Mouse (Mus musculus) right cerebral cortex, postnatal 25 days (tissue): ENCODE results near the gene Tamm41.
A peak's percentile ranks its signal among the peaks of the same experiment; 100 is the strongest.

Experiments
- DNase-seq: peaks from one replicate; pipeline ENCODE4 v3.0.0; 2022

Tamm41 gene

GRCm38 (mm10) chr6:115022876-115023275 is 14.8 kb downstream of the Tamm41 start:
- no peak for DNase-seq

GRCm38 (mm10) chr6:115015461-115015860 is 22.2 kb downstream of the Tamm41 start:
- no peak for DNase-seq

- DNase-seq, result no peak
Measured at GRCm38 (mm10) chr6:115013574-115013973, 24.1 kb downstream of the Tamm41 start.

DNA sequence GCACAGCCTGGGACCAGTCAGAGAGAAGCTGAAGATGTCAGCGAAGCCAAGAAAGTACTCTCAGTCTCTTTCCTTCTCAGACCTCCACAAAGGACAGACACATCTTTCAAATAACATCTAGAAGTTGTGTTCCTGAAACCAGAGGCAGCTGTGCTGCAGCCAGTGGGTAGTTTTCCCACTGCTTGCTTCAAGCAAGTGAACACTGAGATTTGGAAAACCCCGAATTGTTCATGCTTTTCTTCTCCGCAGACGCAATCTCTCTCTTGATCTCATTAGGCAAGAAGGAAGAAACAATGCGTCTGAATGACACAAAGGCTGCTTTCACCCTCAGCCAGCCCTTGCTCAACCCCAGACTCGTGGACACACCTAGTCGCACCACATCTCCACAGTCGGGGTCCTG is 25.9 kb downstream of the Tamm41 start:
- no peak for DNase-seq

DNA sequence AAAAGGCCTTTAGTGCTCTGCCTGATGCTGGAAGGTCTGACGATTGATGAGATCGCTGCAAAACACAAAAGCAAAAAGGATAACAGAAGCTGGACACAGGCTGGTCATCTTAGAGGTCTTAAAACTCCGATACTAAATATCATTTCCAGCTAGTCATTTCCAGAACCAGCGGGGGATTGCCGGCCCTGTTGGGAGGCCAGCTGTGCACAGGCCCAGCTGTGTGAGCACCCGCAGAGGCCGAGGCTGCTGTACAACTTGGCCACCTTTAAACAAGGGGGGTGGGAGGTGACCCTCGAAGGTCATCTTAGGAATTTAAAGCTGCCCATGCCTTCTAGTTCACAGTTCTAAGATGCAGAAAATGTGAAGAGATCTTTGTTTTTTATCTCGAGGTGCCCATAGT is 26.9 kb downstream of the Tamm41 start:
- DNase-seq, result no peak

DNA sequence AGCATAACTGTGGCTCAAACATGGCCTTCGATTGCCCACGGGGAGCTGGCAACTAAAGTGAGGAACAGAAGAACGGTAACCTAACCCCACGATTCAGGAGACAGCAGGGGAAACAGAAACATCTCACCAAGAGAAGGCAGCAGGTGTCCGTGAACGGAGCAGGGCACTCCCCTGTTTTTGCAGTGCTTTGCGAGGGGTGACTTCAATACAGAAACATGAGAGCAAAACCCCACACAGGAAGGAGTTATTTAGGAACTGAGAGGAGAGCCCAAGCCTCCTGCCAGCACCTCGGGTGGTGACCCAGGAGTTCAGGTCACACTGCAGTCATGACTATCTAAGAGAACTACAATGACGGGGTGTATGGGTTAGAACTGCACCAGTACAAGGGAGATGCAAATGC is 27.4 kb downstream of the Tamm41 start:
- DNase-seq, result no peak

GRCm38 (mm10) chr6:115007728-115008127 is 29.9 kb downstream of the Tamm41 start:
- DNase-seq, result peak; percentile 75

DNA sequence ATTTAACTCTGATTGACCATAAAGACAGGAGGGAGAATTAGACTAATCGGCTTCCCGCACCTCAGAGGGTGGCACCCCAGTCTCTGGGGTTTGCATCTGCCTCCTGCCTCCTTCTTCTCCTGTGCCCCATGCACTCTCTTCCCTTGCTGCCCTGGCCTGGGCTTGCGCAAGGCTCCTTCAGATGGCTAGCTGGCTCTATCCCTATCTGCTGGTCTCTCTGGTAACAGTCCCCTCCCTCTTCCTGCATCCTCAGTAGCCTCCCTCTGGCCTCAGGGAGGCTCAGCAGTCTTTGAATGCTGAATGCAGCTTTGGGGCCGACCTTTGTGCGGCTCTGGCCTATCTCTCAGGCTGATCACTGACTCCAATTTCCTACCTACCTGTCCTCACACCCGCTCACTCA is 30.7 kb downstream of the Tamm41 start:
- no peak for DNase-seq

- no peak for DNase-seq
Measured at GRCm38 (mm10) chr6:115006065-115006464, 31.6 kb downstream of the Tamm41 start.

- peak; percentile 68 for DNase-seq
Measured at GRCm38 (mm10) chr6:115005351-115005890, 32.3 kb downstream of the Tamm41 start.

DNA sequence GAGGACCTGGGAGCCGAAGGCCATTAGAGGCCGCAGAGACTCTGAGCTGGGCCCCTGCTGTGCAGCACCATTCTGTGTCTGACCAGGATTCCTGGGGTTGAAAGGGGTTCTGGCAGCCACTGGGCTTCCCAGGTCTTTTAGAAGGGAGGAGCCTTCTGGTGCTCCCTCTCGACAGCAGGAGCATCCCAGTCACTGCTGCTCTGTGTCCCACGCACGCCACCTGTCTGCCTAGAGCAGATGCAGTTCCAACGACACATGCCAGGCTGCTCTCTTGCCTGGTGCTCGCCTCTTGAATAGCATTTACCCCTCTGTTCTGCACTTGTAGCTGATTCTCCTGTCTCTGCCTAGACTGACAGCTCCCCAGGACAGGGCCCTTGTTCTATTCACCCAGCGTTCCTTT is 33.0 kb downstream of the Tamm41 start:
- DNase-seq, result peak; percentile 79

GRCm38 (mm10) chr6:114998374-114999031 is 39.2 kb downstream of the Tamm41 start:
- no peak for DNase-seq

GRCm38 (mm10) chr6:114997471-114997870 is 40.2 kb downstream of the Tamm41 start:
- no peak for DNase-seq

DNA sequence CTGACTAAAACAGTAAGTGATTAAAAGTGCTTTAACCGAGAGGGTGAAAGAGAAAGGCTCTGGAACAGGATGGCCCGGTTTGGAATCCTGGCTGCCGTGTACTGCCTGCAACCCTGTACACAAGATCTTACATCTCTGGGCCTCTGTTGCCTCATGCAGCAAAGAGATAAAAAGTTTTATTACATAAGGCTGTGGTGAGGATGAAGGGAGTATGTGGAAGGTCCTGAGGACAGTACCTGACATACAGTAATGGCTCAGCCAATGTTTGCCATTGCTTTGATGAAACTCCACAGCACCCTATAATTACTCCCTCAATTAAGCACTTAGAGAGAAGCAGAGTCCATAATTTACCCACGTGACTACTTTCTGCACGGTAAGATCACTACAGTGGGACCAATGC is 40.8 kb downstream of the Tamm41 start:
- DNase-seq, result no peak

- no peak for DNase-seq
Measured at GRCm38 (mm10) chr6:114994079-114994478, 43.6 kb downstream of the Tamm41 start.

DNA sequence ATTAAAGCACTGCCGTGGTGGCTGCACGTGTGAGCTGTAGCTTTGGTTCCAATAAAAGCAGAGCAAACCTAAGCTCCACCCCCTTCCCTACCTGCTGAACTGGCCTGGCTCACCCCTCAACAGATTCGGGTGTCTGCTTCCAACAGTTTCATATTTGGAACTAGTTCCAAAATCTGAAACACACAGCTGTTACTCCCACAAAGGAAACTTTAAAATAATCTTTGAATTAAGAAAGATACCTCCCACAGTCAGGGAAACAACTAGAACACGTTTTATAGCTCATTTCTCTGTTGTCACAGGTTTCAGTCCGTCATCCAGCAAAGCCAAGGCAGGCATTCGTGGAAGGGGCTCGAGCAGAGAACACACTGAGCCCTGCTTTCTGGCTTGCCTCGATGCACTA is 44.0 kb downstream of the Tamm41 start:
- peak; percentile 53 for DNase-seq

- no peak for DNase-seq
Measured at GRCm38 (mm10) chr6:114991909-114992308, 45.8 kb downstream of the Tamm41 start.

DNA sequence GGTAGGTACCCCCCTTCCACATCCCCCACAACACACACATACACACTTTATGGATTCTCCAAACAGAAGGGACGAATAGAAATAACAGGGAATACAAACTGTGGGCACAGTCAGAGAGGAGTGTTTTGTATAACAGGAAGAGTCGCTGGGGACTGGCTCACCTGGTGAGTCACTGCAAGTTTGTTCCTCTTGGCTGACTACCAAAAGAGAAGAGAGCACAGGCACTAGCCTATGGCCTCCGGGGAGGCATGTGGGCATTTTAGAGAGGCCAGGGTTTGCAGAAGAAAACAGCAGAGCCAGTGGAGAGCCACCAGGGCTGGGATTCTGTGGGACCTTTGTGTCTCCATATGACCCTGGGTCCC is 49.1 kb downstream of the Tamm41 start:
- no peak for DNase-seq

- no peak for DNase-seq
Measured at GRCm38 (mm10) chr6:114987966-114988618, 49.6 kb downstream of the Tamm41 start.

- no peak for DNase-seq
Measured at GRCm38 (mm10) chr6:114982671-114983070, 55.0 kb downstream of the Tamm41 start.

DNA sequence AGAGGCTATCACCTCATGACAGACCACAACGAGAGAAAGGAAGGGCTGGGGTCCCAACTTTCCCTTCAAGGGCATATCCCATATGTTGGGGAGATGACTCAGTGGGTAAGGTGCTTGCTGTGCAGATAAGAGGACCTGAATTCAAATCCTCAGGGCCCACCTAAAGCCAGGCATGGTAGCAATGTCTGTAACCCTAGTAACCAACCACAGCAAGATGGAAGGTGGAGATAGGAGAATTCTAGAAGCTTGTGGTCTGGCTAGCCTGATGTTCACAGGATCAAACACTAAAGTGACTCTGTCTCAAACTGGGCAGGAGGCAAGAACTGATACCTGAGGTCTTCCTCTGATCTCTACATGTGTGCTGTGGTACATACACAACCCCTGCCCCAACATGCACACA is 58.0 kb downstream of the Tamm41 start:
- no peak for DNase-seq

DNA sequence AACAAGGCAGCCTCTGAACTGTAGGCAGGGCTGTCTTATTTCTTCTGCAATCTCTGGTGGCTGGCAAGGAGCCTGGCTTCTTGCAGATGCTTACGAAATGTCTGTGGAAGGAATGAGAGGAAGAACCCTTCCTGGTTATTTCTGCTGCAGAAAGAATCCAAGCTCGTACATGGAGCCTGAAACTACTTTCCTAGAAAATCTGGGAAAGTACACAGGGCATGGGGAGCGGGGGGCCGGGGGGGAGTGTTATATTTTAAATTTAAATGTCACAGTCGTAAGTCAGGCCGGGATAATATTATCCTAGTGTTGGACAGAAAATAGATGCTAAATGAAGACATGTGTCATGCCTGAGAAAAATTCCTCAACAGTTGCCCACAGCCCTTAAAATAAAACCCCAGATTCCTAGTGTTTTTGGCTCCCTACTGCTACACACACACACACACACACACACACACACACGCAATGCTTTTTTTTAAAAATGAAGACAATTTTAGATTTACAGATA is 60.7 kb downstream of the Tamm41 start:
- DNase-seq, result peak; percentile 75

DNA sequence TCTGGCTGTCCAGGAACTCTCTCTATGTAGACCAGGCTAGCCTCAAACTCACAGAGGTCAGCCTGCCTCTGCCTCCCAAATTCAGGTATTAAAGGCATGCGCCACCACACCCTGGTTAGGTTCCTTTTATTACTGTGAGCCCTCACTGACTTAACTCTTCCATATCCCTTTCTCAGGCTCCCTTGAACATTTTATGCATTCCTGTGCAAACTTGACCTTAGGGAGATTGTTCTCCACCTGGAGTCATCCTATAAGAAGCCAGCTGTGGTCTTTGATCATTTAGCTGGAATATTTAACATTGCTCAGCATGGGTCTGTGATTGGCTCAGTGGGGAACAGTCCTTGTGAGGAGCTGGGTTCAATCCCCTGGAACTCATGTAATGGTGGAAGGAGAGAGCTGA is 63.3 kb downstream of the Tamm41 start:
- no peak for DNase-seq

- no peak for DNase-seq
Measured at GRCm38 (mm10) chr6:114972988-114973387, 64.7 kb downstream of the Tamm41 start.

DNA sequence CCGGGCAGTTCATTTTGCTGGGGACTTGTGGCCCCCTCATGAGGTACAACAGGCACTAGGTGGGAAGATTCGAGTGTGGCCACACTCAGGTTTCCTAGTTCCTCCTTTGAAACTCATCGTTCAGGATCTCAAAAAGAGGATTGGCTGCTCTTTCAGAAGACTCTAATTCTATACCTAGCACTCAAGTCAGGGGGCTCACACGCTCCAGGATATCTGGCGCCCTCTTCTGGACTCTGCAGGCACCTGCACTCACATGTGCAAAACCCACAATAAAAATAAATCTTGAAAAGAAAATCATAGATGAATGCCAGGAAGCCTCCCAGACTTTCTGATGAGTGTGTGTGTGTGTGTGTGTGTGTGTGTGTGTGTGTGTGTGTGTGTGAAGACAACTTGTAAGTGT is 66.8 kb downstream of the Tamm41 start:
- no peak for DNase-seq
